Mouse (Mus musculus) limb, embryonic 12.5 days (tissue): ENCODE measurements around the gene Zic3. TPM values are rescaled to one million over a fixed set of nuclear protein-coding genes. Genes with fewer than 3 reads are reported as not detected.
A peak's percentile ranks its signal among the peaks of the same experiment; 100 is the strongest.

Source experiments
- ATAC-seq: fragments of 200-750 bp; cut with Nextera tagmentation; 2 replicates; pipeline ENCODE4 v1.8.0; 2017; ENCODE audit warnings: low read depth, moderate TSS enrichment; ENCODE audit not compliant: insufficient number of reproducible peaks, insufficient read depth, low FRiP score, low TSS enrichment
- H3K27ac ChIP-seq: fragments of 300-500 bp; sonication (generic); 2 replicates; pipeline ENCODE4 v1.5.1; 2016; ENCODE audit warnings: mild to moderate bottlenecking, moderate library complexity
- H3K27me3 ChIP-seq: fragments of 300-500 bp; sonication (generic); 2 replicates; pipeline ENCODE4 v1.6.1; 2016; ENCODE audit warnings: mild to moderate bottlenecking, moderate library complexity
- H3K36me3 ChIP-seq: fragments of 300-500 bp; sonication (generic); 2 replicates; pipeline ENCODE4 v1.6.1; 2016; ENCODE audit warnings: mild to moderate bottlenecking, moderate library complexity
- H3K4me1 ChIP-seq: fragments of 300-500 bp; sonication (generic); replicated peaks from 2 replicates; pipeline ENCODE4 v1.6.1; 2016
- H3K4me2 ChIP-seq: fragments of 300-500 bp; sonication (generic); 2 replicates; pipeline ENCODE4 v1.6.1; 2016; ENCODE audit warnings: mild to moderate bottlenecking, moderate library complexity
- H3K4me3 ChIP-seq: fragments of 300-500 bp; sonication (generic); replicated peaks from 2 replicates; pipeline ENCODE4 v1.5.1; 2016; ENCODE audit warnings: mild to moderate bottlenecking
- H3K9ac ChIP-seq: fragments of 300-500 bp; sonication (generic); replicated peaks from 2 replicates; pipeline ENCODE4 v1.6.1; 2016; ENCODE audit warnings: mild to moderate bottlenecking, moderate library complexity
- H3K9me3 ChIP-seq: fragments of 300-500 bp; sonication (generic); 2 replicates; pipeline ENCODE4 v1.6.1; 2016; ENCODE audit warnings: mild to moderate bottlenecking, moderate library complexity
- WGBS: fragments of 180-500 bp; shearing (Covaris S2); methylation state at CpG from one replicate; pipeline ENCODE4 v1.1.7; 2016; 5-methylcytosine and 5-hydroxymethylcytosine counted together
- polyA plus RNA-seq: library from polyadenylated mRNA; unstranded; fragments of >200 nt; fragmentation: Nextera tagmentation; extraction: Ambion mirVana; gene quantifications from 2 replicates; pipeline ENCODE4 v1.2.1, GENCODE M21; 2016

Gene Zic3
- polyA plus RNA-seq: 10.5 and 11.9 TPM in 2 replicates

DNA sequence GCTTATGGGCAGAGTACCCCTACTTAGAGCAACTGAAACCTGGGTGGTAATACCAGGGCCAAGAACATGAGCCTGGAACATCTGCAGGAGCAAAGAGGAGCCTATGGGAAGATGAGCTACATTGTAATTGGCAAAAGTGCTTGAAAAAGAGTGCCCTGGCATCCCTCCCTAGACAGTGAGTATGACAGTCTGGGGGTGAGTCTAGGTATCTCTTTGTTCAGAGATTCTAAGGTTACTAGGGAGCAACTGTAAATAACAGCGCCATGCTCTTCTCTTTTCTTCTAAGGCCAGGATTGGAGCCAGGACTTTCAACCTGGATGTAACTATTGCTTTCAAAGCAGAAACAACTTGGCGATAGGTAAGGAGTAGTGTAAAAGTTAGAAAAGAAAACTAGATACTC, at the start of gene Zic3:
Zic3 (plus strand) TSS at position 301 of the 400 bp plus-strand sequence.
- Histone ChIP-seq H3K9ac (no peak within 1 kb of the TSS), H3K9me3 (no peaks in the 10 kb centered on the region), H3K27ac (no peak within 1 kb of the TSS), H3K27me3 (peaks cover 51% of the 10 kb centered on the region), H3K4me2 (no peak within 1 kb of the TSS), H3K36me3 (no peaks in the 10 kb centered on the region), H3K4me1 (no peaks in the 10 kb centered on the region; the same call in 1 of the 2 replicates), H3K4me3 (no peak within 1 kb of the TSS)
- no peak for ATAC-seq
- WGBS: 86% methylated on average over 2 of the region's 2 CpGs

DNA sequence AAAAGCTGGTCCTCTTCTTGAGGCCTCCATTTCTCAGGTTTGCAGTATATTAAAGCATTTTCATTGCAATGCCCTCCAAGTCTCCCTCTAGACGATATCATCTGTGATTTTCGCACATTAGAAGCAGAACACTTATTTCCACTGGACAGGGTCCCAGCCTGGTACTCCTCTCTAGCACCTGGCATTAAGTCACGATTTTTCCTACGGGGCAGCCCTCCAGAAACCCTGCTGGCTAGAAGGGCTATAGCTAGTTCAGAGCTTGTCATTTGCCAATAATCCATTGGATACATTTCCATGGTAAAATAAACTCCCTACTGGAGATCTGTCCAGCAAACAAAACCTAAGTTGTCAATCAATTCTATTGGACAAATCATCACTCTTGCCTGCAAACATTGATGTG, 40.1 kb upstream of the Zic3 start:
- no peaks in the 10 kb centered on the region for H3K4me1 ChIP-seq
- H3K4me3 ChIP-seq: no peak overlapping the region
- WGBS: 82% methylated on average over 4 of the region's 4 CpGs
- no peak overlapping the region for H3K27ac ChIP-seq
- H3K9me3 ChIP-seq: no peaks in the 10 kb centered on the region
- no peak overlapping the region for H3K4me2 ChIP-seq
- no peak overlapping the region for H3K9ac ChIP-seq
- ATAC-seq: no peak
- H3K36me3 ChIP-seq: no peaks in the 10 kb centered on the region
- H3K27me3 ChIP-seq: no peaks in the 10 kb centered on the region

DNA sequence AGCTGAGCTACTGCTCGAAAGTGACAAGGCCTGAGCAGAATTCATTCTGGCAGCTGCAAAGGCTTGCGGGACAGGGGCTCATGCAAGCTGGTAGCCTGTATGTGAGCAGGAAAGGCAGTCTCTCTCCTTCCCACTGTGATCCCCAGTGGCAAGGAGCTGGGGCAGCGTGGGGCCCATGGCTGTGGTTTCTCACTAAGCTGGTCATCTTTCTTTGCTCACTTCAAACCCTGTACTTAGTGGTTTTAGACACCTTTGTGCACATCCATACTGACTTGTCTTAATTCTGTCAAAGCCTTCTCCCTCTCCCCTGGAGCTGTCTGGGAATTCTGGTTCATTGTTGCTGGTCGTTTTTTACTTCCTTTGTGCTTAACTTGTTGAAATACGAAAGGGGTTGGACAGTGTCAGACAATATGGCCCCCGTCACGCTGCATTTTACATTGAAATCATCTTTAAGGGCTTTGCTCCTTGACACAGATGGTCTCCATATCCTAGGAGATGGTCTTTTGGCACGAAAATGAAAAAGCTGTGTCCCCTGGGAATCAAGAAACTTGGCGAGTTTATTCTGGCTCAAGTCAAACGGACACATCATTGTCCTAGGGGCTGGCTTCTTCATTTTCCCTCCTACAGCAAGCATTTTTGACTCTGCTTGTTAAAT, 34.9 kb upstream of the Zic3 start:
- Histone ChIP-seq H3K36me3 (no peaks in the 10 kb centered on the region), H3K27ac (no peak overlapping the region)
- WGBS: 73% methylated on average over 10 of the region's 10 CpGs

DNA sequence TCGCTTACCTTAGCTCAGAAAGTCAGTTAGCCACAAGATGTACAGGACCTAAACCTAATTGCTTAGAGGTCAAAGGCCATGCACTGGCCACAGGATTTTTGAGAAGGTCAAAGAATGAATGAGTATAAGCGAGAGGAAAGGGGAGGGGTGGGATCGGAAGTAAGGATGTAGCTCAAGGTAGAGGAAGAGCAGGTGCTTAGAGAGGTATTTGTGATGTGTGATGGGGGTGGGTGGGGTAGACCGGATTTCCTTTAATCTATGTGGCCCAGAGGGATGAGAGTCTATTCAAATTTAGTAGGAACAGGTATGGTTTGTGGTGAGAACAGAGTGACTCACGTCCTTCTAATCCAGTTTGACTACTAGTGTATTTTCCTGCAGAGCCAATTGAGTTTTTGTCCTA, 9.1 kb upstream of the Zic3 start:
- WGBS: 64% methylated on average over 5 of the region's 5 CpGs
- Histone ChIP-seq H3K9ac (no peak overlapping the region), H3K4me3 (no peak overlapping the region), H3K27me3 (peaks cover 53% of the 10 kb centered on the region), H3K4me2 (no peak overlapping the region), H3K4me1 (no peaks in the 10 kb centered on the region), H3K9me3 (no peaks in the 10 kb centered on the region), H3K27ac (no peak overlapping the region), H3K36me3 (no peaks in the 10 kb centered on the region)
- ATAC-seq: no peak

More for the DNA sequence above, 34.9 kb upstream of the Zic3 start:
- Histone ChIP-seq H3K4me2 (no peak overlapping the region), H3K9ac (no peak overlapping the region), H3K27me3 (no peaks in the 10 kb centered on the region), H3K4me1 (no peaks in the 10 kb centered on the region), H3K4me3 (no peak overlapping the region), H3K9me3 (no peaks in the 10 kb centered on the region)
- ATAC-seq: no peak

DNA sequence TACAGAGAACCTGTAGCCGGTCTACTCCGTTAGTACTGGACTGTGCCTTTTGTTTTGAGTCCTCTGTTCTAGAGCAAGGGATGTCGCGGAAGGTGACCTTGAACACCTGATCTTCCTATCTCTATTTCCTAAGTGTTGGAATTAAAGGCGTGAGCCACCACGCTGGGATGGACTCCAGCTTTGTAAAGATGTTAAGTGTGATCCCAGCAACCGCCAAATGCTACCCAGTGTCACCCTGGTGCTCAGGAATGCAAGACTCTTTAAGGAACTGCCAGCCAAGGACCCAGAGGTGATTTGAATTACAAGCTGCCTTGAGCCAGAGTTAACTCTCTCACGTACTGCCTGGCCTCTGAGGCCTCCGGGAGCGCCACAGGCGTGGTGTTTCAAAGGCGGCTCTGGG, 8.4 kb upstream of the Zic3 start:
- ATAC-seq: no peak
- H3K9me3 ChIP-seq: no peaks in the 10 kb centered on the region
- no peak overlapping the region for H3K4me2 ChIP-seq
- no peak overlapping the region for H3K9ac ChIP-seq
- H3K36me3 ChIP-seq: no peaks in the 10 kb centered on the region
- H3K27ac ChIP-seq: no peak overlapping the region
- no peaks in the 10 kb centered on the region for H3K4me1 ChIP-seq
- peaks cover 59% of the 10 kb centered on the region for H3K27me3 ChIP-seq
- 13% methylated on average over 12 of the region's 12 CpGs for WGBS
- no peak overlapping the region for H3K4me3 ChIP-seq

DNA sequence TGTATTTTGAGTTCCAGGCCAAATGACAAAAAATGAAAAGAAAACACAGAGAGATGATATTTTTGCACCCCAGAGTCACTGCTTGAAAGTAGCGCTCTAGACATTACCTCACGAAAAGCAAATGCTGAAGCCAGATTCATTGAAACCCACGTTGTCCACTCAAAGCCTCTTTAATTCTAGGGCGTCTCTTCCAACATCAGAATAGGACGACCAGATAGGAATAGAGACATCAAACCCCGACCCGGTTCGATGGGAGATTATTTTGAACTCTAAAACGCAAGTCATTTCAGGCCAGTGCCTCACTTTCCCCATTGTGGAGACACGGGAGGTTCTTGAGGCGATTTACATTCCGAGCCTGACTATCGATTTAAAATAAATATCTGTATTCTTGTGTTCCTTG, 7.7 kb upstream of the Zic3 start:
- no peak for ATAC-seq
- Histone ChIP-seq H3K27ac (no peak overlapping the region), H3K36me3 (no peaks in the 10 kb centered on the region), H3K9me3 (no peaks in the 10 kb centered on the region), H3K9ac (no peak overlapping the region), H3K27me3 (peaks cover 65% of the 10 kb centered on the region), H3K4me1 (no peaks in the 10 kb centered on the region), H3K4me2 (peak overlapping the region; percentile 42; the same call in 1 of the 2 replicates), H3K4me3 (no peak overlapping the region)
- 26% methylated on average over 13 of the region's 13 CpGs for WGBS

DNA sequence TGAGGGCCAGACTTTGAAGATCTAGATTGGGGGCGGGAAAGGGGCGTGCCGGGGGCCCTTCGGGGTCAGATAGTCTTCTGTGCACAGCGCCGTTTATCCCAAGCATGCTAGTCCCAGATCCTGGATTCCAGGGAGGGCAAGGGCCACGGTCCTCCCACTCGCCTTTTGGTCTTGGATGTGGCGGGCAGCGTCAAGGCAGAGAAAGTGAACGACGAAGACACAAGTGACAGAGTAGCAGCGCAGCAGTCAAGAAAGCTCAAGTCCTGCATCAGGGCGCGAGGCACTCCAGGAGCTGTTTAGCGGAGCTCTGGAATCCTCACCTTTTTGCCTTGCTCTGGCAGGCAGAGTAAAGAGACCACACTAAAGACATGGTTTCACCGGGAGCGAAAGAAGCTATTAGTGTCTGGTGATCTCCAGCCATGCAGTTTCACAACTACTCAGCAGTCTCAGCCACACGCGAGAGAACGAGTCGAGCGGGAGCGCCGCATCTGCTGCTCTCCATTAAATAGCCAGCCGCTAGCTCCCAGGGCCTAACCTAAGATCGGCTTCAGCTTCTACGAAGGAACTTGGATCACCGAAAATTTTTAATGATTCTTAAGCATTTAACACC, 7.1 kb upstream of the Zic3 start:
- Histone ChIP-seq H3K27ac (no peak overlapping the region), H3K36me3 (no peaks in the 10 kb centered on the region), H3K27me3 (peaks cover 71% of the 10 kb centered on the region), H3K4me3 (peak overlapping the region; percentile 16; the same call in 1 of the 2 replicates), H3K4me1 (no peaks in the 10 kb centered on the region), H3K9me3 (no peaks in the 10 kb centered on the region), H3K9ac (no peak overlapping the region), H3K4me2 (peak overlapping the region; percentile 42)
- 20% methylated on average over 29 of the region's 29 CpGs for WGBS
- ATAC-seq: no peak

DNA sequence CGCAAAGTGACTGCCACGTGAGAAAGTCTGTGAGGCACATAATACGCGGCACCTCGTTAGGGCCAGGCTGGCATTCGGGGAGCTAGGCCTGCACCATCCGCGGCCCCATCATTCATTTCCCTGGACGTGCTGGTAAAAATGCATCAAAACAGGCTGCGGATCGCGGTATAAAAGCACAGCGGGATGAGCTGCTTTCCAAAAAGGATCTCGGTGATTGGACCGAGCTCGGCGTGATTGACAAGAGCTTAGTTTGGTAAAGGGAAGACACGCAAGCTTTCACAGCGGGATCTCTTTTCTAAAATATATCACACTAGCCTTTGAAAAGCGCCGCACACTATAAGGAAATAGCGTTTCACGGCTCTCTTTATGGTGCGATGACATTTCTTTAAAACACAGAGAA, 3.8 kb upstream of the Zic3 start:
- H3K4me2 ChIP-seq: peak overlapping the region; percentile 51
- no peaks in the 10 kb centered on the region for H3K4me1 ChIP-seq
- H3K27ac ChIP-seq: no peak overlapping the region
- H3K36me3 ChIP-seq: no peaks in the 10 kb centered on the region
- ATAC-seq: no peak
- no peak overlapping the region for H3K4me3 ChIP-seq
- peaks cover 70% of the 10 kb centered on the region for H3K27me3 ChIP-seq
- no peaks in the 10 kb centered on the region for H3K9me3 ChIP-seq
- H3K9ac ChIP-seq: no peak overlapping the region
- WGBS: 17% methylated on average over 24 of the region's 24 CpGs

DNA sequence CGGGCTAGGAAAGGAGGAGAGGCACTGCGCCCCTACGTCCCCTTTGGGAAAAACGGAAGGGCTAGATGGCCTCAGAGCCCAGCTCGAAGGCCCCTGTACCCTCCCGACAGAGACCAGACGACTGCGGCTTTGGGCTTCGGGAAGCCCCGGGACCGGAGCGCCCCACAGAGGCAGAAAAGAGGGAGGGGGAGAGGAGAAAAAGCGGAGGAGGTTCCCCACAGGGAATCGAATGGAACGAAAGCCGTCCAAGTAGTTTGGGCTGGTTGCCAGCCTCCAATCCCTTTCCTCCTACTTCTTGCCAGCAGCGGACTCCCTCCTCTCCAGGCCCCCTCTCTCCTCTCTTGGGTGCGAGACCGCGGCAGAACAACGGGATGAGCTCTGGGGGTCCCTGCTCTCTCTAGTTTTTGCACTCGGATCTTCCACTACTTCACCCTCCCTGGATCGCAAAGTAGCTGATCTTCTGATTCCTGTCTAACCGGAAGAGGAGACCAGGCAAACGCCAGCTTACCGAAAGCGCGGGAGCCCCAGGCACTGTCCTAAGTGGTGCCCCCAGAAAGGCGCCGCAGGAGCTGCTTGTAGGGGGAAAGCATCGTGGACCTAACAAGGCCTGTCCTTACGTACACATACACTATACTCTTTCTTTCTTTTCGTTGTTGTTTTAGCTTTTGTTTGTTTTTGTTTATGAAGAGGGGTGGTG, 3.1 kb upstream of the Zic3 start:
- H3K27me3 ChIP-seq: peaks cover 67% of the 10 kb centered on the region
- no peaks in the 10 kb centered on the region for H3K4me1 ChIP-seq
- H3K27ac ChIP-seq: no peak overlapping the region
- 18% methylated on average over 33 of the region's 33 CpGs for WGBS
- no peaks in the 10 kb centered on the region for H3K9me3 ChIP-seq
- peak overlapping the region; percentile 27 for H3K4me3 ChIP-seq
- no peaks in the 10 kb centered on the region for H3K36me3 ChIP-seq
- no peak overlapping the region; the same call in 1 of the 2 replicates for H3K9ac ChIP-seq
- H3K4me2 ChIP-seq: peak overlapping the region; percentile 51
- no peak for ATAC-seq

DNA sequence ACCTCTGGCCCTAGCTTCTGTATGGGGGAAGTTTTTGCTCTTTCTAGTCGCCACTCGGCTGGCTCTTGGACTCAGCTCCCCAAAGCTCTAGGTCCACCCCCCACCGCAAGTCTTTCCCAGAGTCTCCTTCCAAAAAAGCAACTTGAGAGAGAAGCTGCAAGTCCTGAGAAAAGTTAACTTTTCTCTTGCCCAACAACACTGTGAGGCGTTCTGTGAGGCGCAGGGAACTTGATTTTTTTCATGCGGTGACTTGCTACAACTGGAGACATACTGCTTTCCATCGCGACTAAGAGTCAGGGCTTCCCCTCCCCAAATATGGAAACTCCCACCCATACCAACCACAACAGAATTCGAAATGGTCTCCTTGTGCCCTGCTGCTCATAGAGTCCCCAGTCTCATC, 5.1 kb downstream of the Zic3 start:
- Histone ChIP-seq H3K27ac (no peak overlapping the region), H3K36me3 (no peaks in the 10 kb centered on the region), H3K9me3 (no peaks in the 10 kb centered on the region), H3K27me3 (peaks cover 70% of the 10 kb centered on the region), H3K4me2 (peak overlapping the region; percentile 34), H3K4me3 (no peak overlapping the region), H3K4me1 (no peaks in the 10 kb centered on the region; the same call in 1 of the 2 replicates), H3K9ac (no peak overlapping the region)
- 16% methylated on average over 9 of the region's 9 CpGs for WGBS
- ATAC-seq: no peak

DNA sequence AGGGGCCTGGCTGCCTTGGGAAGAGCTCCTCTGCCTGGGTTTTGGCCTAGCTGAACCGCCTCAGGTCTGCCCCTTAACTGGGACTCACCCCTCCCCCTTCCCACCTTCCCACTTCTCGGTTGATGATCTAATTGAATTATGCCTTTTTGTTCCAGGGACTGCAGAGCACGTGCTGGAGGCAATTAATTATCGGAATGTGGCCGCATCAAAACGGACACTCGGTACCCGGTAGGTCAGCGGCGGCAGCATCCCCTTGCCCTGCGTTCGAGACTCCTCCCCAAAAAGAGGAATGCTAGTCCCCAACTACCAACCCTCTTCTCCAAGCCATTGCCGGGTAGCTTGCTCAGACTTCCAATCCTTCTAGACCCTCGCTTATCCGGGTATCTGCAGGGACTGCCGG, 5.6 kb downstream of the Zic3 start:
- H3K4me1 ChIP-seq: no peaks in the 10 kb centered on the region; the same call in 1 of the 2 replicates
- H3K27ac ChIP-seq: no peak overlapping the region
- H3K4me3 ChIP-seq: 0 out of 2 replicates have a peak overlapping the region, but pooled peaks have one; percentile 7
- H3K4me2 ChIP-seq: peak overlapping the region; percentile 34
- peaks cover 73% of the 10 kb centered on the region for H3K27me3 ChIP-seq
- H3K9me3 ChIP-seq: no peaks in the 10 kb centered on the region
- 14% methylated on average over 16 of the region's 16 CpGs for WGBS
- H3K9ac ChIP-seq: no peak overlapping the region
- no peaks in the 10 kb centered on the region for H3K36me3 ChIP-seq
- no peak for ATAC-seq
